Mouse (Mus musculus) naive thymus-derived CD4-positive, alpha-beta T cell, adult 2 months (primary cell): ENCODE results near the gene Smim14.
"Not testable (repeated sequence)": the region's sequence is repeated elsewhere in the genome, so short reads cannot be mapped to it uniquely, and the experiment has no call there.

Source experiments
- DNase-seq: peaks from one replicate; pipeline ENCODE4 v3.0.0-alpha.2; 2011; ENCODE audit warnings: low read depth

Gene Smim14

GRCm38 (mm10) chr5:65536751-65537419 is at the start of gene Smim14, which contains the start of gene Ube2k:
TSS of gene Smim14 (minus strand) at chr5:65537184.
TSS of gene Ube2k (plus strand) at chr5:65537233.
- peak; percentile 95 for DNase-seq

GRCm38 (mm10) chr5:65586291-65586690 is 49.3 kb upstream of the Smim14 start:
- DNase-seq: no peak

- DNase-seq: no peak
Observed at GRCm38 (mm10) chr5:65578545-65578944, 41.6 kb upstream of the Smim14 start.

GRCm38 (mm10) chr5:65575896-65576295 is 38.9 kb upstream of the Smim14 start:
- no peak for DNase-seq

- DNase-seq: no peak
Observed at GRCm38 (mm10) chr5:65574876-65575275, 37.9 kb upstream of the Smim14 start.

- no peak for DNase-seq
Observed at GRCm38 (mm10) chr5:65565486-65565885, 28.5 kb upstream of the Smim14 start.

GRCm38 (mm10) chr5:65561125-65561893 is 24.3 kb upstream of the Smim14 start:
- no peak for DNase-seq

- DNase-seq: no peak
Observed at GRCm38 (mm10) chr5:65557109-65557508, 20.1 kb upstream of the Smim14 start.

- DNase-seq: no peak
Observed at GRCm38 (mm10) chr5:65549677-65550076, 12.7 kb upstream of the Smim14 start.

- DNase-seq: no peak
Observed at GRCm38 (mm10) chr5:65544616-65545015, 7.6 kb upstream of the Smim14 start.

- no peak for DNase-seq
Observed at GRCm38 (mm10) chr5:65543491-65543890, 6.5 kb upstream of the Smim14 start.

GRCm38 (mm10) chr5:65541889-65542288 is 4.9 kb upstream of the Smim14 start:
- no peak for DNase-seq

GRCm38 (mm10) chr5:65539786-65540185 is 2.8 kb upstream of the Smim14 start:
- no peak for DNase-seq

- no peak for DNase-seq
Observed at GRCm38 (mm10) chr5:65538829-65539228, 1.8 kb upstream of the Smim14 start.

- no peak for DNase-seq
Observed at GRCm38 (mm10) chr5:65538121-65538520, 1.1 kb upstream of the Smim14 start.

- no peak for DNase-seq
Observed at GRCm38 (mm10) chr5:65537420-65538071, 562 bp upstream of the Smim14 start.

- not testable (repeated sequence) for DNase-seq
Observed at GRCm38 (mm10) chr5:65536068-65536465, 917 bp downstream of the Smim14 start.

- peak; percentile 82 for DNase-seq
Observed at GRCm38 (mm10) chr5:65535457-65536067, 1.4 kb downstream of the Smim14 start.

GRCm38 (mm10) chr5:65534496-65534895 is 2.5 kb downstream of the Smim14 start:
- DNase-seq: no peak

GRCm38 (mm10) chr5:65531283-65531682 is 5.7 kb downstream of the Smim14 start:
- no peak for DNase-seq

- peak; percentile 66 for DNase-seq
Observed at GRCm38 (mm10) chr5:65525674-65526443, 11.1 kb downstream of the Smim14 start.

- DNase-seq: no peak
Observed at GRCm38 (mm10) chr5:65524831-65525230, 12.2 kb downstream of the Smim14 start.
